Mouse (Mus musculus) limb, embryonic 13.5 days (tissue): ENCODE results near the gene Plcg2. TPM values are rescaled to one million over a fixed set of nuclear protein-coding genes. Genes with fewer than 3 reads are reported as not detected.

ENCODE experiments used
- ATAC-seq: fragments of 200-750 bp; cut with Nextera tagmentation; 2 replicates; pipeline ENCODE4 v1.8.0; 2017; ENCODE audit warnings: low read depth, moderate number of reproducible peaks, moderate TSS enrichment; ENCODE audit not compliant: low FRiP score
- H3K27ac ChIP-seq: fragments of 300-500 bp; sonication (generic); 2 replicates; pipeline ENCODE4 v1.5.1; 2015; ENCODE audit warnings: inconsistent platforms, mild to moderate bottlenecking, moderate library complexity
- H3K27me3 ChIP-seq: fragments of 300-500 bp; sonication (generic); 2 replicates; pipeline ENCODE4 v1.6.1; 2015; ENCODE audit warnings: mild to moderate bottlenecking, inconsistent platforms
- H3K36me3 ChIP-seq: fragments of 300-500 bp; sonication (generic); 2 replicates; pipeline ENCODE4 v1.6.1; 2015; ENCODE audit warnings: inconsistent platforms, mild to moderate bottlenecking, moderate library complexity
- H3K4me1 ChIP-seq: fragments of 300-500 bp; sonication (generic); 2 replicates; pipeline ENCODE4 v1.6.1; 2015; ENCODE audit warnings: inconsistent platforms
- H3K4me2 ChIP-seq: fragments of 300-500 bp; sonication (generic); replicated peaks from 2 replicates; pipeline ENCODE4 v1.6.1; 2015; ENCODE audit warnings: inconsistent platforms, mild to moderate bottlenecking, moderate library complexity
- H3K4me3 ChIP-seq: fragments of 300-500 bp; sonication (generic); 2 replicates; pipeline ENCODE4 v1.5.1; 2015; ENCODE audit warnings: moderate library complexity, mild to moderate bottlenecking, inconsistent platforms
- H3K9ac ChIP-seq: fragments of 300-500 bp; sonication (generic); 2 replicates; pipeline ENCODE4 v1.6.1; 2015; ENCODE audit warnings: mild to moderate bottlenecking, inconsistent platforms
- H3K9me3 ChIP-seq: fragments of 300-500 bp; sonication (generic); 2 replicates; pipeline ENCODE4 v1.6.1; 2016; ENCODE audit warnings: inconsistent platforms
- WGBS: fragments of 180-500 bp; shearing (Covaris S2); methylation state at CpG from one replicate; pipeline ENCODE4 v1.1.7; 2015; 5-methylcytosine and 5-hydroxymethylcytosine counted together
- polyA plus RNA-seq: library from polyadenylated mRNA; unstranded; fragments of >200 nt; fragmentation: Nextera tagmentation; extraction: Ambion mirVana; gene quantifications from 2 replicates; pipeline ENCODE4 v1.2.1, GENCODE M21; 2015

The Plcg2 gene
- polyA plus RNA-seq, 1 experiment from 2014 or later: 3.5 TPM

GRCm38 (mm10) chr8:117493543-117493942 is 4.5 kb upstream of the Plcg2 start:
- H3K4me1 ChIP-seq: peaks cover 7% of the 10 kb centered on the region
- no peak overlapping the region for H3K27ac ChIP-seq
- no peak for ATAC-seq
- 16% methylated on average over 9 of the region's 9 CpGs for WGBS
- H3K36me3 ChIP-seq: no peaks in the 10 kb centered on the region
- H3K4me2 ChIP-seq: no peak overlapping the region
- peaks cover 46% of the 10 kb centered on the region for H3K27me3 ChIP-seq
- no peak overlapping the region for H3K4me3 ChIP-seq
- H3K9ac ChIP-seq: no peak overlapping the region
- H3K9me3 ChIP-seq: no peaks in the 10 kb centered on the region

GRCm38 (mm10) chr8:117494874-117495273 is 3.2 kb upstream of the Plcg2 start:
- H3K9me3 ChIP-seq: no peaks in the 10 kb centered on the region
- H3K4me3 ChIP-seq: no peak overlapping the region
- H3K27ac ChIP-seq: no peak overlapping the region
- no peak overlapping the region for H3K9ac ChIP-seq
- ATAC-seq: no peak
- peaks cover 55% of the 10 kb centered on the region for H3K27me3 ChIP-seq
- 63% methylated on average over 2 of the region's 2 CpGs for WGBS
- H3K4me1 ChIP-seq: peaks cover 16% of the 10 kb centered on the region
- no peaks in the 10 kb centered on the region for H3K36me3 ChIP-seq
- no peak overlapping the region for H3K4me2 ChIP-seq

GRCm38 (mm10) chr8:117498915-117499540 is 937 bp downstream of the Plcg2 start:
- peaks cover 16% of the 10 kb centered on the region for H3K4me1 ChIP-seq
- ATAC-seq: peak; percentile 42; the same call in 1 of the 2 replicates
- peak overlapping the region; percentile 100 for H3K4me2 ChIP-seq
- H3K9me3 ChIP-seq: no peaks in the 10 kb centered on the region
- peak overlapping the region; percentile 61 for H3K4me3 ChIP-seq
- no peaks in the 10 kb centered on the region for H3K36me3 ChIP-seq
- H3K9ac ChIP-seq: no peak overlapping the region
- WGBS: 5% methylated on average over 20 of the region's 20 CpGs
- no peak overlapping the region for H3K27ac ChIP-seq
- H3K27me3 ChIP-seq: peaks cover 45% of the 10 kb centered on the region

- WGBS: 79% methylated on average over 5 of the region's 5 CpGs
- Histone ChIP-seq H3K4me3 (no peak overlapping the region), H3K27me3 (peaks cover 34% of the 10 kb centered on the region), H3K4me2 (no peak overlapping the region), H3K9me3 (no peaks in the 10 kb centered on the region), H3K4me1 (peaks cover 16% of the 10 kb centered on the region), H3K27ac (no peak overlapping the region), H3K36me3 (no peaks in the 10 kb centered on the region), H3K9ac (no peak overlapping the region)
- ATAC-seq: no peak
Measured at GRCm38 (mm10) chr8:117500232-117500823, 2.2 kb downstream of the Plcg2 start.

GRCm38 (mm10) chr8:117501323-117501722 is 3.2 kb downstream of the Plcg2 start:
- H3K27me3 ChIP-seq: peaks cover 34% of the 10 kb centered on the region
- WGBS: 87% methylated on average over 6 of the region's 6 CpGs
- H3K4me2 ChIP-seq: no peak overlapping the region
- no peak overlapping the region for H3K9ac ChIP-seq
- no peak overlapping the region for H3K4me3 ChIP-seq
- H3K4me1 ChIP-seq: peaks cover 16% of the 10 kb centered on the region
- no peak overlapping the region for H3K27ac ChIP-seq
- H3K9me3 ChIP-seq: no peaks in the 10 kb centered on the region
- H3K36me3 ChIP-seq: no peaks in the 10 kb centered on the region
- no peak for ATAC-seq

GRCm38 (mm10) chr8:117503405-117504069 is 5.4 kb downstream of the Plcg2 start:
- WGBS: 75% methylated on average over 13 of the region's 13 CpGs
- Histone ChIP-seq H3K4me3 (no peak overlapping the region), H3K4me2 (no peak overlapping the region), H3K9me3 (no peaks in the 10 kb centered on the region), H3K9ac (no peak overlapping the region), H3K4me1 (peaks cover 9% of the 10 kb centered on the region), H3K36me3 (no peaks in the 10 kb centered on the region), H3K27me3 (peaks cover 12% of the 10 kb centered on the region), H3K27ac (no peak overlapping the region)
- ATAC-seq: no peak

- 0 out of 2 replicates have a peak, but pooled peaks cover under 1% of the 10 kb centered on the region for H3K4me1 ChIP-seq
- H3K27me3 ChIP-seq: no peaks in the 10 kb centered on the region
- H3K27ac ChIP-seq: no peak overlapping the region
- no peak overlapping the region for H3K4me2 ChIP-seq
- no peak for ATAC-seq
- no peak overlapping the region for H3K9ac ChIP-seq
- H3K9me3 ChIP-seq: no peaks in the 10 kb centered on the region
- H3K36me3 ChIP-seq: no peaks in the 10 kb centered on the region
- 91% methylated on average over 8 of the region's 8 CpGs for WGBS
- no peak overlapping the region for H3K4me3 ChIP-seq
Measured at GRCm38 (mm10) chr8:117507703-117508102, 9.6 kb downstream of the Plcg2 start.

GRCm38 (mm10) chr8:117516876-117517565 is 18.9 kb downstream of the Plcg2 start:
- no peaks in the 10 kb centered on the region for H3K27me3 ChIP-seq
- peak; percentile 44; the same call in 1 of the 2 replicates for ATAC-seq
- no peaks in the 10 kb centered on the region for H3K9me3 ChIP-seq
- peak overlapping the region; percentile 70 for H3K27ac ChIP-seq
- H3K36me3 ChIP-seq: no peaks in the 10 kb centered on the region
- WGBS: 61% methylated on average over 14 of the region's 14 CpGs
- no peak overlapping the region for H3K4me3 ChIP-seq
- peaks cover 9% of the 10 kb centered on the region; the same call in 1 of the 2 replicates for H3K4me1 ChIP-seq
- H3K9ac ChIP-seq: no peak overlapping the region
- no peak overlapping the region; the same call in 1 of the 2 replicates for H3K4me2 ChIP-seq

- H3K36me3 ChIP-seq: no peaks in the 10 kb centered on the region
- no peak overlapping the region for H3K27ac ChIP-seq
- H3K27me3 ChIP-seq: no peaks in the 10 kb centered on the region
- H3K9ac ChIP-seq: no peak overlapping the region
- peaks cover 8% of the 10 kb centered on the region; the same call in 1 of the 2 replicates for H3K4me1 ChIP-seq
- no peaks in the 10 kb centered on the region for H3K9me3 ChIP-seq
- no peak overlapping the region for H3K4me2 ChIP-seq
- ATAC-seq: no peak
- H3K4me3 ChIP-seq: no peak overlapping the region
- WGBS: 86% methylated on average over 9 of the region's 9 CpGs
Measured at GRCm38 (mm10) chr8:117517861-117518260, 19.8 kb downstream of the Plcg2 start.

- Histone ChIP-seq H3K27me3 (no peaks in the 10 kb centered on the region), H3K9me3 (no peaks in the 10 kb centered on the region), H3K27ac (no peak overlapping the region), H3K9ac (no peak overlapping the region), H3K4me3 (no peak overlapping the region), H3K36me3 (no peaks in the 10 kb centered on the region), H3K4me2 (no peak overlapping the region), H3K4me1 (peaks cover 5% of the 10 kb centered on the region; the same call in 1 of the 2 replicates)
- no peak for ATAC-seq
- WGBS: 57% methylated on average over 4 of the region's 4 CpGs
Measured at GRCm38 (mm10) chr8:117518873-117519272, 20.8 kb downstream of the Plcg2 start.

- H3K9ac ChIP-seq: no peak overlapping the region
Measured at GRCm38 (mm10) chr8:117526185-117526584, 28.1 kb downstream of the Plcg2 start.

GRCm38 (mm10) chr8:117527983-117528382 is 29.9 kb downstream of the Plcg2 start:
- Histone ChIP-seq H3K4me2 (no peak overlapping the region), H3K9me3 (no peaks in the 10 kb centered on the region), H3K4me3 (no peak overlapping the region), H3K9ac (no peak overlapping the region), H3K27ac (no peak overlapping the region), H3K27me3 (no peaks in the 10 kb centered on the region), H3K4me1 (0 out of 2 replicates have a peak, but pooled peaks cover 2% of the 10 kb centered on the region), H3K36me3 (no peaks in the 10 kb centered on the region)
- ATAC-seq: no peak
- 87% methylated on average over 5 of the region's 5 CpGs for WGBS

More at GRCm38 (mm10) chr8:117526185-117526584, 28.1 kb downstream of the Plcg2 start:
- Histone ChIP-seq H3K27me3 (no peaks in the 10 kb centered on the region), H3K27ac (no peak overlapping the region), H3K4me1 (0 out of 2 replicates have a peak, but pooled peaks cover 2% of the 10 kb centered on the region), H3K9me3 (no peaks in the 10 kb centered on the region), H3K4me3 (no peak overlapping the region), H3K36me3 (no peaks in the 10 kb centered on the region), H3K4me2 (no peak overlapping the region)
- ATAC-seq: no peak
- WGBS: 22% methylated on average over 2 of the region's 2 CpGs
